Mouse (Mus musculus) embryonic stem cell, embryonic (primary cell): ENCODE results near the gene H2al1n.
"Not testable (repeated sequence)": the region's sequence is repeated elsewhere in the genome, so short reads cannot be mapped to it uniquely, and the experiment has no call there.

Experiments
- CTCF ChIA-PET, 4 experiments: fragments of 300-600 bp in 2 of 4; fragments of 350-600 bp in 2 of 4; sonication (Branson Sonifier 250); formaldehyde crosslinking; loops; one replicate each; lab custom pipeline; 2022; ENCODE audit warnings: inconsistent platforms in 2 of 4; lab: Charles Lee
- POLR2A ChIA-PET, 4 experiments: fragments of 300-600 bp in 2 of 4; fragments of 350-600 bp in 2 of 4; sonication (Branson Sonifier 250); formaldehyde crosslinking; loops; one replicate each; lab custom pipeline; 2022; ENCODE audit warnings: antibody characterized with exemption in 4 of 4, inconsistent platforms in 1 of 4; lab: Charles Lee

The H2al1n gene

GRCm38 (mm10) chrX:14210848-14211247, at the start of gene H2al1n:
TSS of gene H2al1n (plus strand) at chrX:14211148.
- CTCF ChIA-PET, POLR2A ChIA-PET: not testable (repeated sequence)

GRCm38 (mm10) chrX:14199284-14199683, 11.7 kb upstream of the H2al1n start:
- POLR2A ChIA-PET, result interaction anchor here in 1 of 4 experiments (1.0 kb wide), 1 partner anchor 10 kb away, joined by 3 read pairs; no protein-coding TSS in a partner anchor
- CTCF ChIA-PET, result no interaction called here

- ChIA-PET CTCF (no interaction called here), POLR2A (no interaction called here)
Measured at GRCm38 (mm10) chrX:14206112-14206875, 4.7 kb upstream of the H2al1n start.

GRCm38 (mm10) chrX:14229218-14229617, 18.3 kb downstream of the H2al1n start:
- POLR2A ChIA-PET, result no interaction called here
- CTCF ChIA-PET, result interaction anchor here in 1 of 4 experiments (0.6 kb wide), 1 partner anchor 1081 kb away, joined by 3 read pairs; no protein-coding TSS in a partner anchor

GRCm38 (mm10) chrX:14259597-14260239, 48.8 kb downstream of the H2al1n start:
- POLR2A ChIA-PET, result no interaction called here

More at GRCm38 (mm10) chrX:14259597-14260239, 48.8 kb downstream of the H2al1n start:
- CTCF ChIA-PET, result no interaction called here
